Mouse (Mus musculus): ENCODE data around the gene Eif3j1. TPM values are rescaled to one million over a fixed set of nuclear protein-coding genes. Genes with fewer than 3 reads are reported as not detected.
"Not testable (repeated sequence)": the region's sequence is repeated elsewhere in the genome, so short reads cannot be mapped to it uniquely, and the experiment has no call there.

Eif3j1 gene
- total RNA-seq (2017): 42.5 and 44.9 TPM in 2 replicates

DNA sequence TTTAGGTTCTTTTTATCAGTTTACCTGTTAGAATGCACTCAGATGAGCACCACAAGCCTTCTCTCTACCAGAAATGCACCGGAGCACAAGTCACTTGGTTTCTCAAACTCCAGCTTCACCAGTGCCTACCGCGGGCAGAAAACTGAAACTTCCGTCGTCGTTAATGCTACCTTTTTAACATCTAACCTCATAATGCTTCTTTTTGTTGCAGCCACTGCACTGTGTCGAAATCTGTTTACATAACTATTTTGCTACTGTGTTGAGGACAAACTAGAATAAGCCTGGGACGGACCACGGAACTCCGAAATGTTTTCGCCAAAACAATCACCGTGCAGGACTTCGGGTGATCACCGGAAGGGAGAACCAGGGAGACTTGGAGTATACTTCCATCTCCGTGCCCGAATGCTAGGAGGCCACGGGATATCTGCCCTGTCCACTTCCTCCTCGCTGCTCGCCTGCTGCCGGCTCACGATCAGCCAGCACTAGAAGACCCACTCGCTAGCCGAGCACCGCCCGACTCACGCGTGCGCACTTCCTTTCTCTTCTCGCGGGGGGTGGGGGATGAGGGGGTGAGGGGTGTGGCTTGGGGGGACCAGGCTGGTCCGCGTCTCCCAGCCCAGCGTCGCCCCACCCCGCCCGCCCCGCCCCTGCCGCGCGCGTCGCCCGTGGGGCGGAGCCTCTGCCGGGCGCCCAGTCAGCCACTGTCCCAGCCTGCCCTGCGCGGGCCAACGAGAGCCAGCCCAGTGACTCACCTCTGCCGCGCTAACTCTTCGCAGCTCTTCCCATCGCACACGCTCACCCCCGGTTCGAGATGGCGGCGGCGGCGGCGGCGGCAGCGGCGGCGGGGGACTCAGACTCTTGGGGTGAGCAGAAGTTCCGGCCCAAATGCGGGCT, at the start of gene Eif3j1:
Gene Eif3j1 (plus strand): TSS at position 685 of the 894 bp plus-strand sequence.
- ATAC-seq (replicated peaks; ENCODE audit: low read depth, poor library complexity, severe bottlenecking): peak; percentile 90

DNA sequence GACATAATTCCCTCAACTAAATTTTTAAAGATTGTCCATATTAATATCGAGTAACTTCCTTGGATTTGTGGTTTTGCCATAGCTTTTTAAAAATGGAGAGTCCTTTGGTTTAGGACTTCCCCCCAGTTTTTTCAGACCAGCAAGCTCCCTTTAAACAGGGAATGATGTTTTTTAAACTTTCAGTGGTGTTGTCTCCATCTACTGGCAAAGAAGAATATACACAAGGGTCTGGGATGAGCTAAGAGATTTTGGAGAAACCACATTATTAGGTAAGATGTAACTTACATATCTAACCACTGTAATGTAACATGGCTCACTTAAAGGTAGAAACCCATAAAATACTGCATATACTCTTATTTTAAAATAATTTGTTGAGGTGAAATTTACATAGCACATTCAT, 32.6 kb upstream of the Eif3j1 start:
- peak; percentile 58 for ATAC-seq (replicated peaks; ENCODE audit: low read depth, poor library complexity, severe bottlenecking)

DNA sequence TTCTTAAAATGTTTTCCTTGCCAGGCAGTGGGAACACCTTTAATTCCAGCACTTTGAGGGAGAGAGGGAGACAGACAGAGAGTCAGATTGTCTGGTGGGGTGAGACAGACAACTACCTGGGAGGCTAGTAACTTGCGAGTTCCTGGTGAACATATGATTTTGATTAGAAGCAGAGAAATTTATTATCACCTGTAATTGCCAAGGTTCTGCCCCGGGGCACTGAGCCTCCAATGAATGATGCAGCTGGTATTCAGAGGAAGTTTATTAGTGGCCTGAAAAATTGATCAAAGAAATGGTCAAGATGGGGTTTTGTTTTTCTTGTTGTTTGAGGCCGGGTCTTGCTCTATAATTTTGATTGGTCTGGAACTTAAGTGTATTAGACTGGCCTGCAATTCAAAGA, 19.5 kb upstream of the Eif3j1 start:
- no peak for ATAC-seq (replicated peaks; ENCODE audit: low read depth, poor library complexity, severe bottlenecking)

DNA sequence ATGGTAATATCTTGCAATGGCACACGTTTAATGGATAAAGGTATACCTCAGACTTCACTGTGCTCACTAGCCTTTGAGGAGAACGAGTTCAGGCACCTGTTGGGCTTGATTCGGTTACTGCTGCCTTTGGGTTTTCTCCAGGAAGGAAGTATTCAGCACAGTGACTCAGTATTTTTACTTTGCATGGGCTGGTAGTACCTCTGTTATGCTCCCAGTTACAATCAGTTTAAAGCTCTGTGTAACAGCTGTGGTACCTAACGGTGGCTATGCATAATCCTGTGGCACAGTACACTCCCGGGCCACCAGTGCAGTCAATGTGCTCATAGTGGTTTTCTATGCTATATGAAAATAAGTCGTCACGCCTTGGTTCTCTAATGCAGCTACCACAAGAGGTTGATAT, 16.9 kb upstream of the Eif3j1 start:
- 0 out of 2 replicates have a peak, but pooled peaks have one; percentile 42 for ATAC-seq (replicated peaks; ENCODE audit: low read depth, poor library complexity, severe bottlenecking)

DNA sequence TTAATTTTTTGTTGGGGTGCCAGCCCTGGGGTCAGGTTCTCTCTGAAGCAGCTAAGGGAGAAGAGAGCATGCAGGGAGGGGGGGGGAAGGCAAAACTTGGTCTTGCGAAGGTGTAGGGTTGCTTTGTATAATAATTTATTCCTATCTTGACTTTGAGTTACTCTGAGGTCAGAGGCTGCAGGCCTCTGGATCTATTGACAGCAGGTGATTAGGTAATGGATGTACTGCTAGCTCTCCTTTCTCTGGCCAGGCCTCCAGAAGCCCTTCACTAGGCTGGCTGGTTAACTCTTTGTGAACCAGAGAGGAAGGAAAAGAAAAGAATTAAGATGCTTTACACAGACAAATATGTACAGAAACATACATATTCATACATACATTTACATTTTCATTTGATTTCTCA, 9.6 kb upstream of the Eif3j1 start:
- ATAC-seq (replicated peaks; ENCODE audit: low read depth, poor library complexity, severe bottlenecking): no peak

DNA sequence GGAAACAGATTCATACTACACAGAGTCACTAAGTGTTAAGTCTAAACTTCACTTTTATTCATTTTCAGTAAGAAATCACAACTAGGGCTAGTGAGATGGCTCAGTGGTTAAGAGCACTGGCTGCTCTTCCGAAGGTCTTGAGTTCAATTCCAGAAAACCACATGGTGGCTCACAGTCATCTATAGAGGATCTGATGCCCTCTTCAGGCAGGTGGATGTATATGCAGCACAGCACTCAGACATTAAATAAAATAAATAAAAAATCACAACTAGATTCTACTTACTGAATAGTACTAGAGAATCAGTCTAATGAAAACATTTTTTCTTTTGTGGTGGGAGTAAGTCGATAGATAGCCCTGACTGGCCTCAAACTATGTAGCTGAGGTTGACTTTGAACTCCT, 6.1 kb upstream of the Eif3j1 start:
- ATAC-seq (replicated peaks; ENCODE audit: low read depth, poor library complexity, severe bottlenecking): peak; percentile 42; the same call in 1 of the 2 replicates

DNA sequence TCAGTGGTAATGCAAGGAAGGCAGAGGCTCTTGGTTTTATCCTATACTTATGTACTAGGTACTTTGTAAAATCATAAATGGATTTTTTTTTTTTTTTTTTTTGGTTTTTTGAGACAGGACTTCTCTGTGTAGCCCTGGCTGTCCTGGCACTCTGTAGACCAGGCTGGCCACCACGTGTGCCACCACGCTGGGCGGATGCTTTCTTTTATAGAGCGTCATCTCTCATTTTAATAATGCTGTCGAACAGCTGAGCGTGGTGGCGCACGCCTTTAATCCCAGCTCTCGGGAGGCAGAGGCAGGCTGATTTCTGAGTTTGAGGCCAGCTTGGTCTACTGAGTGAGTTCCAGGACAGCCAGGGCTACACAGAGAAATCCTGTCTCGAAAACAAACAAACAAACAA, 1.3 kb upstream of the Eif3j1 start:
- not testable (repeated sequence) for ATAC-seq (replicated peaks; ENCODE audit: low read depth, poor library complexity, severe bottlenecking)

DNA sequence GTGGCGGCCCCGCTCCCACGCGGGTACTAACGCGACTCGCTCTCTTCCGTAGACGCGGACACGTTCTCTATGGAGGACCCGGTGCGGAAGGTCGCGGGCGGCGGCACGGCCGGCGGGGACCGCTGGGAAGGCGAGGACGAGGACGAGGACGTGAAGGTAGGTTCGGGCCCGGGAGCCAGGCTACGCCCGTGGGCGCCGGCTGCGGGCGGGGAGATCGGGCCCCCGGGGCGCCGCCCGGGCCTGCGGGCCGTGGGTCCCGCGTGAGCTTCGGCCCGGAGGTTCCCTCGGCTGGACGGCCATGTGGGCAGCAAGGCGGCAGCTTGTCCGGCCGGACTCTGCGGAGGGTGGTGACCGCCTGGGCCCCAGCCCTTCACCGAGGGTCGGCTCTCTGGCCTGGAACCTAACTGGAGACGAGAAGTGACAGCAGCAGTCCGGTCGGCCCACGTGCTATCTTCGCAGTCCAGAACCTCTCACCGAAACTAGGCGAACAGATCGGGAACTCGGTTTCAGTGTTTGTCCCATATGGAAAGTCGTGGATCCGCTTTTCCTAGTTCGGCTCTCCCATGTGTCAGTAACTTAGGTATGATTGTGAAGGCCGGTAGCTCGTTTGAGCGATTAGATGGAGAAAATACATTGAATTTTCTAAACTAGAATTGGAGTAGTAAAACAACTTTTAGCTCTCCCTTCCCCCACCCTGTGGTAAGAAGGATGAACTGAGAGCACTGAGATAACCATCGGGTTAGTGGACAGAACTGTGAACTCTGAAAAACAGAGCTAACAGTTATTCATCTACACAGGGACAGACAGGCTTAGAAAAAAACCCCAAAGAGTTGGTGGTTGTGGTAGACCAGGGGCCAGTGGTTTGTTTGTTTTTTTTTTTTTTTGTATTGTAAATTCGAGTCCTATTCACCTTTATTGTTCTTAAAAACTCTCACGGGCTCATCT, 682 bp downstream of the Eif3j1 start:
- ATAC-seq (replicated peaks; ENCODE audit: low read depth, poor library complexity, severe bottlenecking): peak; percentile 18

DNA sequence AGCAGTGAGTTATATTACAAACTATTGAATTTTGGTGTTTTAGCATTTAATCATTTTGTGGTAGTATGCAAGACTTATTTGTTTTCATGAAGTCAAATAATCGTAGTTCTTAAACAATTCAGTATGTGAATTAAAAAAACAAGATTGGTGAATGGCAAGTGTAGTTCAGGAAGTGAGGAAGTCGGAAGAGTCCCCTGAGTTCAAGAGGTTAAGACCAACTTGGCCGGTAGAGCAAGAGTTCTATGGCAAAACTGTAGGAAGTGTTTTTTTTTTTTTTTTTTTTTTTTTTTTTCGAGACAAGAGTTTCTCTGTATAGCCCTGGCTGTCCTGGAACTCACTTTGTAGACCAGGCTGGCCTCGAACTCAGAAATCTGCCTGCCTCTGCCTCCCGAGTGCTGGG, 3.6 kb downstream of the Eif3j1 start:
- ATAC-seq (replicated peaks; ENCODE audit: low read depth, poor library complexity, severe bottlenecking): no peak

DNA sequence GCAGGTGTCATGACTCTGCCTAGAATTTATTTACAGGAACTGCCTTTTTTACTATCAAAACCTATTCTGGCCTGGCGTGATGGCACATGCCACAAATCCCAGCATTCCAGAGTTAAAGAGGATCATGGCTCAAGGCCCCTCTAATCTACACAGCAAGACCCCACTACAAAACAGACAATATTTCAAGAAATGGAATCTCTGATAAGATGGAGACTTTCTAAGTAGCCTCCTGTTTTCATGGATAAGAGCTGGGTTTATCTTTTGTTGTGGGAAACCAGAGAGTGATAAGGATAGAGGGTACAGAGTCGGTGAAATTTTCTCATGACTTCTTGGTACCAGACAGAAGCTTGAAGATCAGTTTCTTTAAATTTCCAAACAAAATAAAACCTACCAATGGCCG, 7.7 kb downstream of the Eif3j1 start:
- ATAC-seq (replicated peaks; ENCODE audit: low read depth, poor library complexity, severe bottlenecking): 0 out of 2 replicates have a peak, but pooled peaks have one; percentile 3

DNA sequence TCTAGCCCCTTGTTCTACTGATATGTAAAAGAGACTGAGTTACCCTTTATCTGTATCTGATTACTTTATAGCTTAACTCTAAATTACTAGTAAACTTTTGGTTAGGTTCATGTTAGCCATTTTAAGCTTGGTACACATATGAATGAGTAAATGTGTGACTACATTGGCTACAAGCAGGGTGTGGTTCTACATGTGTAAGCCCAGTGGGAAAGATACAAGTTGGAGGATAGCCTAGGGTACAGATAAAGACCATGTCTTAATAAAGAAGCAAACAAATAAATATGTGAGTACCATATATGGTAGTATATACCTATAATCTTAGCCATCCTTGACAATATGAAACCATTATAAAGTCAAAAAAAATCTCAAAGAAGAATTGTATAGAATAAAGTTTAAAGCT, 15.6 kb downstream of the Eif3j1 start:
- ATAC-seq (replicated peaks; ENCODE audit: low read depth, poor library complexity, severe bottlenecking): no peak

DNA sequence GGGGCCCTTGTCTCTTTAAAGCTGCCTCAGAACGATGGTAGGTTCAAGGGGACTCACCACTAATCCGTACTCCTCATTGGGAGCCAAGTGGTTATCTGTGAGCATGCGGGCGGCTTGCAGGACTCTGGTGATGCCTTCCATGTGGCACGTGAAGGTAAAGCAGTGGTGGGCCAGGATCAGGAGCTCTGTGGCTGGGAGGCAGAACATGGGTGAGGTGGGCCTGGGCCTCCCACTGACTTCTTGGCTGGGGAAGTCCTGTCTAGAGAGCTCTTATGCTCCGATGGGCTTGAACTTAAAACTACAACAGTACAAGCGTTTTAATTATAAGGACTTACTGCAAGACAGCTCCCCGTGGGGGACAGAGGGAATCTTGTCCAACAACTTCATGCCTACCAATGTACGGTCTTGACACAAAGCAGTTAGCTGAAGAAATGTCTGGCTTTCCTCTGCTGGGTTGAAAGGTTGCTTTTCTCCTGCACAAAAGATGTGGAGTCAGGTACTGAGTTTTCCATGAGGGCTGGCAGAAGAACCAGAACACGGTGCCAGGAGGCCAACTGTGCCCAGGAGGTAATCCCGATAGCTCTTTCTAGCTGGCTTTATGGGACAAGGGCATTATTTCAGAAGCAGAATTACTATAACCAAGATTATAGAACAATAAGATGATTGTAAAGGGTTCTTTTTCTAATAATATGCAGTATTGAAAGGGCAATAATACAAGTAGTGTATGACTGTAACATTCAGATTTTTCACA, 31.2 kb downstream of the Eif3j1 start:
- no peak for ATAC-seq (replicated peaks; ENCODE audit: low read depth, poor library complexity, severe bottlenecking)

DNA sequence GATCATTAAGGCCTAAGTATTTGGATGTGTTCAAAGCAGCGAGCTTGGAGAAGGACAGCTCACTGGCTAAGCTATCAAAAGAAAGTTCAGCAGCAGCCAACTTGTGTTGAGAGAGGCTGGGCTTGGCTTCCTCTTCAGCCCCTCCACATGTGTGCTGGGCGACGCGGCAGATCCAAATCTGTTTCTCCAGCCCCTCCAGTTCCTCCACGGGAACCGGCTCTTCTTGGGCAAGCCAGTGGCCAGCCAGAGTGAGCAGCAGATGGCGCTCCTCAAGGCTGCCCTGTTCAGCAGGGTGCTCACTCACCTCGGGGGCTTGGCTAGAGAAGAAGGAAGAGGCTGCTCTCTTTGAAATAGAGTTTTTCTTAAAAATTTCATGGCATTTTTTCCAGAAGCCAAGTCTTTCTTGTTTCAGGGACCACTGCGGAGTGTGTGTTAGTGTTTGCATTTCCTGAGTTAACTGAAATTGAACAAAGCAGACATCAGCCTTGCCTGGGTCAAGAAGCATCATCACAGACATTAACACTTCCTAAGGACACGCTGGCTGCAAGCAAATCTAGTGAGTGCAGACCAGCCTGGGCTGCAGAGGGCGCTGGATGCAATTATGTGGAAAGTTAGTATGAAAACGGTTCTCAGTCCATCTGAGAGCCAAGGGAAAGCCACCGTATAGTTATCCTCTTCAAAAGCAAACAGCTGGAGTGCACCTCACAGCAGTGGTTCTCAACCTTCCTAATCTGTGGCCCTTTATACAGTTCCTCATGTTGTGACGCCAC, 37.0 kb downstream of the Eif3j1 start:
- ATAC-seq (replicated peaks; ENCODE audit: low read depth, poor library complexity, severe bottlenecking): peak; percentile 73

DNA sequence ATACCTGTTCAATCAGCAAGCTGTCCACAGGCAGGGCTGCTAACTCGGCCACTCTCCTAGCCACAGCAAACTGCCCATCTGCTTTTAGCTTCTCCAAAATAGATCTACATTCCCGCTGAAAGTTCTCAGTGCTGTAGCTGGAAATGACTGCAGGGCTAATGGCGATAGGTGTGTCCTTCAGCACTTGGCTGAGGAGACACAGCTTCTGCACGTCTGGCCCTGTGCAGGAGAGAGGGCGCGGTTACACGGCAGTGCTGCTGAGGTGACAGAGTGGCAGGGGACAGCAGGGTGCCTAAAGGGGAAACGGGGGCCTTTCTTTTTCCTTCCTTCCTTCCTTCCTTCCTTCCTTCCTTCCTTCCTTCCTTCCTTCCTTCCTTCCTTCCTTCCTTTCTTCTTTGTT, 37.9 kb downstream of the Eif3j1 start:
- ATAC-seq (replicated peaks; ENCODE audit: low read depth, poor library complexity, severe bottlenecking): no peak

DNA sequence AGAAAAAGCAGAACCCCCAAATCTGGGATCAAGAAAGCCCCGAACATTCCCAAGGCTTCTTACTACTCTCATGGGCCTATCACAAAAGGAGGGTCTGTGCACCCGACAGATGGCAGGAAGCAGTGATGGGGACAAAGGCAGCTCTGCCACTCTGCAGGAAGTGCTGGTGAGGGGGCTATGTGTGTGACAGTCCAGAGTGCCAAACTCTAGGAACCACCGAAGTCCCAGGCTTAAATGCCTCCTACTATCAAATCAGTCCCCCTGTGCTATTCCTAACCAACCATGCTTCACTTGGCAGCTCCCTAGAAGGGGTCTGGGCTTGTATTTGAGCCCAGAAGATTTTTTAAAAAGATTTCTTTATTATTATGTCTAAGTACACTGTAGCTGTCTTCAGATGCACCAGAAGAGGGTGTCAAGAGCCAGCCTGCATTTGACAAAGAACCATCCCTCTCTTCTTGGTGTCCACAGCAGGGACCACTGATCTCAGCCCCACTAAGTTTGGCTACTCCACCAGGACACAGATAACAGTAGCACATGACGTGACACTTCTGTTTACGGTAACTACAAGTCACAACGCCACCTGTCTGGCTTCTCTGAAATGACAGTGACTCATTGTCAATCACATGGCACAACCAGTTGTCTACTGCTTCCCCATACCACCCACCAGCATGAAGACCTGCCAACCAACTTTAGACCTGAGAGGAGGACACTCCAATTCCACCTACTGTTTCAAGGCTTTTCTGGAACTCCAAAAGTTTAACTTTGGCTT, 41.0 kb downstream of the Eif3j1 start:
- no peak for ATAC-seq (replicated peaks; ENCODE audit: low read depth, poor library complexity, severe bottlenecking)

DNA sequence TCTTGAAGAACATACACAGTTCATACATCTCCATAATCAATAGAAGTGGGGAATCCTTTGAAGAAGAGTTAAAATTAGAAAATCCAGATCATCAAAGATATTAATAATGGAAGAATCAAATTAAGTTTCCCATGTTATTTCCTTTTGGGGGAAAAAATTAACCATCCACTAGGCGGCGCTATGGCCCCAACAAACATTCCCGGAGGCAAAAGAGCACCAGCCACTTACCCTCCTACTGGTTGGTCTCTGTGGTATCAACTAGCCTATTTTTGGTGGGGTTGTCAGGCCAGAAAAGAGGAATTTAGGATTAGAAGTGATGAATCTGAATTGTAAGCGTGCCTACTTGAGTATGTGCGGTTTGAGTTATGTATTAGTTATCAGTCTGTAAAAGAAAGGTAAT, 41.6 kb downstream of the Eif3j1 start:
- ATAC-seq (replicated peaks; ENCODE audit: low read depth, poor library complexity, severe bottlenecking): peak; percentile 85

DNA sequence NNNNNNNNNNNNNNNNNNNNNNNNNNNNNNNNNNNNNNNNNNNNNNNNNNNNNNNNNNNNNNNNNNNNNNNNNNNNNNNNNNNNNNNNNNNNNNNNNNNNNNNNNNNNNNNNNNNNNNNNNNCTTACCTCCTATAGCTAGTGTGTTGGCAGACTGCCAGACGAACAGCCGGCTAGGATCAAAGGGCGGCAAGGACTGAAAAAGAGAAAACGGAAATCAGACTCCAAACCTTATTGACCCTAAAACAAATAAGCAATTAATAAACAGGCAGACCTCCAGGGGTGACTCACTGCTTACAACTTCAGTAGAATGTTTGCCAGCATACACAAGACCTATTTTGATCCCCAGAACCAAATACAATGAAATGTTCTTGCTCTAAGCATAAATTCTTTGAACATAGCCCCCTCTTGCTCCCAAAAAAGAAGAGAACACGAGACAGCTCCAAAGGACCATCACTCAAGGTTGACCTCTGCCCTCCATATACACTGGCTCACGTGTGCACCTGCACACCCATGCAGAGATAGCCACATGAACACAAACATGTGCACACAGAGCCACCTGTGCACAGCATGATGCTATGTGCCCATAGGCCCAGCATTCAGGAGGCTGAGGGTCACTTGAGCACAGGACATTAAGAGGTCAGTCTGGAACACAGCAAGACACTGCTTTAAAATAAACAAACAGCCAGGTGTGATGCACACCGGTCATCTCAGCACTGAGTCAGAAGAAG, 53.5 kb downstream of the Eif3j1 start:
- no peak for ATAC-seq (replicated peaks; ENCODE audit: low read depth, poor library complexity, severe bottlenecking)

DNA sequence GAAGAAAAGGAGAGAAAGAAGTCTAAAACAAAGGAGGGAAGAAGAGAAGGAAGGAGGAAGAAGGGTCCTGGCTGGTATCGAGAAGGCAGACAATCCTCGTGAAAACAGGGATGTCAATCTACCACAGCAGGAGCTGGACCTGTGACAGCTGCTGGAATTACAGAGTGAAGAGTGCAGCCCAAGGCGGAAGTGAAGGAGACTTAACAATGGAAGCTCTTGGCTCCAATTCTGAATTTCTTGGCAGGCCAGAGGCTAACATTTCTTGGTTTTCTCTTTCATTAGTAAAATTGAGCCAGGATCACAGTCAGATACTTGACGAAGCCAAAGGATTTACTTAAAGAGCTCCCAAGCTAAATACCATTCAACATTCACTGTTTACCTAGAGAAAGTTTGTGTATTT, 58.1 kb downstream of the Eif3j1 start:
- ATAC-seq (replicated peaks; ENCODE audit: low read depth, poor library complexity, severe bottlenecking): no peak

All from common myeloid progenitor, adult 5-6 weeks (primary cell).